Mouse (Mus musculus) forebrain, postnatal 0 days (tissue): ENCODE results near the gene Map3k7cl. TPM values are rescaled to one million over a fixed set of nuclear protein-coding genes. Genes with fewer than 3 reads are reported as not detected.

Experiments used
- ATAC-seq: fragments of 200-750 bp; cut with Nextera tagmentation; 2 replicates; pipeline ENCODE4 v1.8.0; 2017; ENCODE audit warnings: mild to moderate bottlenecking, moderate library complexity
- DNase-seq: peaks from one replicate; pipeline ENCODE4 v3.0.0-alpha.2; 2015
- H3K27ac ChIP-seq: fragments of 300-500 bp; sonication (generic); 2 replicates; pipeline ENCODE4 v1.5.1; 2014; ENCODE audit warnings: low read depth, mild to moderate bottlenecking, antibody characterized with exemption, low read length, moderate library complexity, mixed read lengths
- H3K27me3 ChIP-seq: fragments of 300-500 bp; sonication (generic); 2 replicates; pipeline ENCODE4 v1.6.1; 2014; ENCODE audit warnings: mild to moderate bottlenecking, low read length, mixed read lengths; ENCODE audit not compliant: insufficient read depth
- H3K36me3 ChIP-seq: fragments of 300-500 bp; sonication (generic); 2 replicates; pipeline ENCODE4 v1.6.1; 2014; ENCODE audit warnings: mild to moderate bottlenecking, moderate library complexity; ENCODE audit not compliant: insufficient read depth
- H3K4me1 ChIP-seq: fragments of 300-500 bp; sonication (generic); 2 replicates; pipeline ENCODE4 v1.6.1; 2014; ENCODE audit warnings: antibody characterized with exemption; ENCODE audit not compliant: insufficient read depth
- H3K4me2 ChIP-seq: fragments of 300-500 bp; sonication (generic); 2 replicates; pipeline ENCODE4 v1.6.1; 2014; ENCODE audit warnings: low read depth, mild to moderate bottlenecking, moderate library complexity
- H3K4me3 ChIP-seq: fragments of 300-500 bp; sonication (generic); 2 replicates; pipeline ENCODE4 v1.5.1; 2014; ENCODE audit warnings: low read depth, low read length, mixed read lengths
- H3K9ac ChIP-seq: fragments of 300-500 bp; sonication (generic); 2 replicates; pipeline ENCODE4 v1.6.1; 2014; ENCODE audit warnings: mild to moderate bottlenecking
- H3K9me3 ChIP-seq: fragments of 300-500 bp; sonication (generic); 2 replicates; pipeline ENCODE4 v1.6.1; 2016; ENCODE audit warnings: low read length
- CTCF ChIP-seq: sonication (generic); IDR thresholded peaks from 2 replicates; pipeline ENCODE4 v1.5.1; 2016; ENCODE audit warnings: antibody characterized with exemption, control low read depth, low read depth
- WGBS: fragments of 180-500 bp; shearing (Covaris S2); extraction: QIAGEN DNeasy Blood & Tissue Kit; methylation state at CpG from one replicate; pipeline ENCODE4 v1.1.7; 2014; 5-methylcytosine and 5-hydroxymethylcytosine counted together
- polyA plus RNA-seq: library from polyadenylated mRNA; unstranded; fragments of >200 nt; fragmentation: Nextera tagmentation; extraction: Ambion mirVana; gene quantifications from 2 replicates; pipeline ENCODE4 v1.2.1, GENCODE M21; 2015
- total RNA-seq: library from RNA; depleted of rRNA; stranded (reverse); fragments of >200 nt; gene quantifications from 2 replicates; pipeline ENCODE4 v1.2.3, GENCODE M21; 2014

Map3k7cl gene
- total and polyA plus RNA-seq, 2 experiments from 2014 or later = not detected

GRCm38 (mm10) chr16:87607383-87607782 lies 54.3 kb downstream of the Map3k7cl start:
- H3K9me3 ChIP-seq = no peaks in the 10 kb centered on the region
- ATAC-seq (no peak), DNase-seq (no peak)
- no peak for TF ChIP-seq CTCF
- no peak overlapping the region for H3K4me3 ChIP-seq
- 81% methylated on average over 1 of the region's 1 CpGs for WGBS
- no peaks in the 10 kb centered on the region; the same call in 1 of the 2 replicates for H3K27me3 ChIP-seq
- no peaks in the 10 kb centered on the region for H3K36me3 ChIP-seq
- no peak overlapping the region for H3K4me2 ChIP-seq
- H3K4me1 ChIP-seq = no peaks in the 10 kb centered on the region
- H3K9ac ChIP-seq = no peak overlapping the region
- H3K27ac ChIP-seq = no peak overlapping the region

DNA sequence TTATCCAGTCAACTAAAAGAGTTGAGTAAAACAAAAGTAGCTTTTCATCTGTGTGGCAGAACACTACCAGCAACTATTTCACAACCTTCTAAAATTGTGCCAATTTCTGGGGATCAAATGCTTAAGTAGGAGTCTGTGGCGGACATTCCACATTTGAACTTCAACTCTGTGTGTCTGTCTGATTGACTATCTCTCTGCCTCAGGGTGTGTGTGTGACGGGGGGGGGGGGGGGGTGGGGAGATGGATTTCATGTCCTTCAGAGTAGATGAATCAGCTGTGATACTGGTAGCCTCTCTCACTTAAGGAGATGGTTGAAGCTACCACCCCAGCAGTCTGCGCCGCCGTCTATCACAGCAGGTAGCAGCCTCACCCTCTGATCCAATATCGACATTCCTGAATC lies 54.8 kb downstream of the Map3k7cl start:
- TF ChIP-seq CTCF = no peak
- no peaks in the 10 kb centered on the region for H3K9me3 ChIP-seq
- ATAC-seq = no peak
- H3K4me2 ChIP-seq = no peak overlapping the region
- 95% methylated on average over 6 of the region's 6 CpGs for WGBS
- H3K27ac ChIP-seq = no peak overlapping the region
- H3K4me1 ChIP-seq = no peaks in the 10 kb centered on the region
- H3K36me3 ChIP-seq = no peaks in the 10 kb centered on the region
- no peaks in the 10 kb centered on the region; the same call in 1 of the 2 replicates for H3K27me3 ChIP-seq
- no peak for DNase-seq
- no peak overlapping the region for H3K9ac ChIP-seq
- H3K4me3 ChIP-seq = no peak overlapping the region

- H3K9ac ChIP-seq = no peak overlapping the region
- no peak for TF ChIP-seq CTCF
- no peak overlapping the region for H3K4me2 ChIP-seq
- no peaks in the 10 kb centered on the region for H3K9me3 ChIP-seq
- no peak overlapping the region for H3K27ac ChIP-seq
- DNase-seq (no peak), ATAC-seq (no peak)
- 86% methylated on average over 5 of the region's 5 CpGs for WGBS
- no peaks in the 10 kb centered on the region; the same call in 1 of the 2 replicates for H3K27me3 ChIP-seq
- H3K4me3 ChIP-seq = no peak overlapping the region
- no peaks in the 10 kb centered on the region for H3K36me3 ChIP-seq
- no peaks in the 10 kb centered on the region for H3K4me1 ChIP-seq
These were observed 57.0 kb downstream of the Map3k7cl start for GRCm38 (mm10) chr16:87610142-87610541.

DNA sequence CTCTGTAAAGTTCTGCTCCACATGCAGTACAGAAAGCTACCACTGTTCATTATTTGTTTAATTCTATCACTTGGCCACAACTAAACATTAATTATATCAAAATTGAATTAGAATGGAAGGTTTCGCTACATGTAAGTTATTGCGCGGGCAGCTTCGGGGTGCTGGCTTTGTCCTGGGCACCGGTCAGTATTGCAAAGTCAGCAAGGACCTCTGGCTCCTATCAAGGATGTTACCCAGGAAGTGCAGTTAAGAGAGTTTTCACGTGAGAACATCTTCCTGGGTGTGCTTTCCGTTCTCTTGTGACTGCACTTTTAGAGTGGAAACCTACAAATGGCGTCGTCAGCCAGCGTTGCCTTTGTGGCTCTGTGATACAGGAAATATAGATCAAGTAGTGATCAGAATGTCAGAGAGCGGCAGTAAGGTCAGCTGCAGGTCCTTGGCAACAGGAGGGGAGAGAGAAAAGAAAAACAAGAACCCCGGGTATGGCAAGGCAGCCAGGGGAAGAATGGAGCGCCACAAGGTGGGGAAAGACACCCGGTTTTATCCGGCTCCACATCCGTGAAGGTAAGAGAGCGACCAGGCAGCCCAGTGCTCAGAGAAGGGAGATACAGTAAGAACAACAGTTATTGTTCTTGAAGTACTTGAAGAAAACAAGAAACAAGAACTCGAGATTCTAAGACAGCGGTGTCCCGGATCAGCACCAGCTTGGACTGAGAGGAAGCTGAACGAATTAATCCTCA lies 57.6 kb downstream of the Map3k7cl start:
- Histone ChIP-seq H3K27me3 (no peaks in the 10 kb centered on the region; the same call in 1 of the 2 replicates), H3K27ac (no peak overlapping the region), H3K4me1 (no peaks in the 10 kb centered on the region), H3K36me3 (no peaks in the 10 kb centered on the region), H3K4me2 (no peak overlapping the region), H3K9ac (no peak overlapping the region), H3K4me3 (no peak overlapping the region), H3K9me3 (no peaks in the 10 kb centered on the region)
- no peak for TF ChIP-seq CTCF
- DNase-seq (no peak), ATAC-seq (no peak)
- WGBS = 92% methylated on average over 21 of the region's 21 CpGs

DNA sequence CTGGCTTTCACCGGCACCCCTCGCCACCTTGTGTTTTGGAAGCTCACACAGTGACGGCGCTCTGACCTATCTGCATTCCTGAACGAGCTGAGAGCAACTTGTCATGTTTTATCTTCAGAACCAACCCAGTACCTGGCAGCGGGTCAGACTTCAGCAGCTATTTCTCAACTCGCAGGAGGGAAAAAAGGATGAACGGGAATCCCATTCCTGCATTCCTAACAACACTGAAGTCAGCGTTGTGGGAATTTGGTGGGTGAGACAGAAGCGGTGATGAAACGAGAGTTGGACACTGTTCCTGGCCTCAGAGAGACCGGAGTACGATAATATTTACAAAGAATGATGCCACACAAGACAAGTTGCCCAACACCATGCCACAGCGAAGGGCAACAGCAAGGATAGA lies 58.3 kb downstream of the Map3k7cl start:
- H3K27me3 ChIP-seq = no peaks in the 10 kb centered on the region; the same call in 1 of the 2 replicates
- 83% methylated on average over 14 of the region's 14 CpGs for WGBS
- no peak for ATAC-seq
- H3K36me3 ChIP-seq = no peaks in the 10 kb centered on the region
- no peaks in the 10 kb centered on the region for H3K9me3 ChIP-seq
- H3K4me2 ChIP-seq = no peak overlapping the region
- no peak for TF ChIP-seq CTCF
- H3K27ac ChIP-seq = no peak overlapping the region
- no peak overlapping the region for H3K4me3 ChIP-seq
- no peak for DNase-seq
- no peak overlapping the region for H3K9ac ChIP-seq
- no peaks in the 10 kb centered on the region for H3K4me1 ChIP-seq

- Histone ChIP-seq H3K4me3 (no peak overlapping the region), H3K36me3 (no peaks in the 10 kb centered on the region), H3K27me3 (no peaks in the 10 kb centered on the region; the same call in 1 of the 2 replicates), H3K9me3 (no peaks in the 10 kb centered on the region), H3K9ac (no peak overlapping the region), H3K27ac (no peak overlapping the region), H3K4me2 (no peak overlapping the region), H3K4me1 (no peaks in the 10 kb centered on the region)
- ATAC-seq = no peak
- TF ChIP-seq CTCF = no peak
- DNase-seq = no peak
- 78% methylated on average over 15 of the region's 15 CpGs for WGBS
These were observed 59.2 kb downstream of the Map3k7cl start for GRCm38 (mm10) chr16:87612218-87612838.

DNA sequence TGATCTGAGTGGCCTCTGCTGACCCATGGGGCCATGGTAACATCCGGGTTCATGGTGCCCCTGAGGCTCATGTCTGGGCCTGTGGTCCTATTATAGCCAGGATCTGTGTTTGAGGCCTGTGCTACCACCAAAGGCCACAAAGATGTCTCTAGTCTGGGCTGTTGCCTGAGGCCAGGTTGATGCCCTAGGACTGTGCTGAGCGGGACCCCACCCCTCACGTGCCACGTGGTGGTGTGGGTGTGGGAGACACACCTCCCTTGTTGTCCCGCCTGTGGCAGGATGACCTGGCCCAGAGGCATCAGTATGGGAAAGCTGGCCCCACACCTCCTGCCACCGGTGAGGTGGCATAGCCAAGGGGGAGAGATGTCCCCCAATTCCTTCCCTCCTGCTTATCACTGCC lies 64.2 kb downstream of the Map3k7cl start:
- 91% methylated on average over 6 of the region's 6 CpGs for WGBS
- Histone ChIP-seq H3K36me3 (no peaks in the 10 kb centered on the region), H3K4me3 (no peak overlapping the region), H3K9me3 (no peaks in the 10 kb centered on the region), H3K27ac (no peak overlapping the region), H3K9ac (no peak overlapping the region), H3K4me2 (no peak overlapping the region), H3K27me3 (no peaks in the 10 kb centered on the region), H3K4me1 (no peaks in the 10 kb centered on the region)
- no peak for TF ChIP-seq CTCF
- ATAC-seq (no peak), DNase-seq (no peak)
